Mouse (Mus musculus) urinary bladder, postnatal 4 days (tissue): Measurements from ENCODE around the gene Slc35e3.
"Not testable (repeated sequence)": the region's sequence is repeated elsewhere in the genome, so short reads cannot be mapped to it uniquely, and the experiment has no call there.

Experiments
- DNase-seq, 2 experiments: peaks; one replicate each; pipeline ENCODE4 v3.0.0; 2021 to 2022; ENCODE audit warnings: low spot score in 2 of 2

Gene Slc35e3

DNA sequence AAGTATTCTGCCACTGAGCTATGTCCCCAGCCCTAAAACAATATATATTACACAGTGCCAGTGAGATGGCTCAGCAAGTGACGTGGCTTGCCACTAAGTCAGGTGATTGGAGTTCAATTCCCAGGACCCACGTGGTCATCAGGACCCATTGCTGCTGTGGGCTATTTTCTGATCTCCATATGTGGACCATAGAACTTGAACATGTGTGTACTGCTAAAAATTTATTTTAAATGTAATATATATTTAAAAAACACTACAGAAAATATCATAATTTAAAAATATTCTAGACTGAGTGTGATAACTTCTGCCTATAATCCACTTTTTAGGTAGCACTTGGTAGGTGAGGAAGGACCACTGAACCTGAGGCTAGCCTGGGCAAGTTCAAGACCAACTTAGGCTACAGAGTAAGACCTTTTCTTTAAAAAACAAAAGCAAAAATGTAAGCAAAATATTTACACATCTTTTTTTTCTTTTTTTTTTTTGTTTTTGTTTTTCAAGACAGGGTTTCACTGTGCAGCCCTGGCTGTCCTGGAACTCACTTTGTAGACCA is 16.2 kb upstream of the Slc35e3 start:
- no peak for DNase-seq

DNA sequence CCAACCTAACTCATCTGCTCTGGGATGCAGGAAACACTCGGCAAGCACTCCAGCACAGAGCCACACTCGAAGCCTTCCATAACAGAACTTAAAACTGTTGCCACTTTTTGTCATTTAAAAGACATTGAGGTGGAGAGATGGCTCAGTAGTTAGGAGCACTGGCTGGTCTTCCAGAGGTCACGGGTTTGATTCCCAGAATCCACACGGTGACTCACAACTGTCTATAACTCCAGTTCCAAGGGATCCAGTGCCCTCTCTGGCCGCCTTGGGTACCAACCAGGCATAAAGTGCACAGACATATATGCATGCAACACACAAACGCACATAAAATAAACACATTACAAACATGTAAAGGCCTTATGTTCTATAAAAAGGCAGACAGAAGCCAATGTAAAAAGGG is 15.4 kb upstream of the Slc35e3 start:
- DNase-seq, result no peak

- DNase-seq, result no peak
These were observed 14.7 kb upstream of the Slc35e3 start for GRCm38 (mm10) chr10:117760831-117761335.

DNA sequence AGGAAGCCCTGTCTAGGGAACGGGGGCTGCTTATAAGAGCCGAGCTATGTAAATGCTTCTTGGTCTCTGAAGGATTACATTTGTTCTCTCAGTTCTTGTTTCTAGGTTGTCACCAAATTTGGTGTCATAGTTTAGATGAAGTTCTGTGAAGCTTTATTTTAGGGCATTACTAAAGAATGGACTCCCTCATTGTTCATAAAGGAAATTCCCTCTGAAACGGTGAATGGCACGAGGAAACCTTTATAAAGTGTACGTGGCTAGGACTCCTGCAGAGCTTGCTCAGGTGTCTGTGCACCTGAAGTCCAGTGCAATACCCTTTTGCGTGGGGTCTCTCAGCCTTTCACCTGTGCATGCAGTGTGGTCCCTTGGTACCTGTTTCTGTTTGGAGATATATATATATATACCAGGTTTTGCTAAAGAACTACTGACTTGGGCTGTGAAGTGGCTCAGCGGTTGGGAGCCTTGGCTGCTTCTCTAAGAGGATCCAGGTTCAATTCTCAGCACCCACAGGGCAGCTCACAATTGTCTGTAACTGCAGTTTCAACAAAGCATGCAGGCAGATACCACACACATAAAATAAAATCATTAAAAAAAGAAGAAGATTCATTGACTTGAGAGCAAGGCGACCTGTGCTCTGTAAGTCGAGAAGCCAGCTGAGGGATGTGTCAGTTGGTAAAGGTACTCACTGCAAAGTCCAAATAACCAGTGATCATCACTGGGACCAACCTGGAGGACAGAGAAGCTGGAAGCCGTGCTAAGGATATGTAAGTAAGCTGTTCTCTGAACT is 13.9 kb upstream of the Slc35e3 start:
- no peak for DNase-seq

GRCm38 (mm10) chr10:117758749-117759727 is 12.9 kb upstream of the Slc35e3 start:
- DNase-seq, result no peak

- not testable (repeated sequence) for DNase-seq
These were observed 12.2 kb upstream of the Slc35e3 start for GRCm38 (mm10) chr10:117758344-117758743.

GRCm38 (mm10) chr10:117757796-117758342 is 11.7 kb upstream of the Slc35e3 start:
- DNase-seq, result no peak

DNA sequence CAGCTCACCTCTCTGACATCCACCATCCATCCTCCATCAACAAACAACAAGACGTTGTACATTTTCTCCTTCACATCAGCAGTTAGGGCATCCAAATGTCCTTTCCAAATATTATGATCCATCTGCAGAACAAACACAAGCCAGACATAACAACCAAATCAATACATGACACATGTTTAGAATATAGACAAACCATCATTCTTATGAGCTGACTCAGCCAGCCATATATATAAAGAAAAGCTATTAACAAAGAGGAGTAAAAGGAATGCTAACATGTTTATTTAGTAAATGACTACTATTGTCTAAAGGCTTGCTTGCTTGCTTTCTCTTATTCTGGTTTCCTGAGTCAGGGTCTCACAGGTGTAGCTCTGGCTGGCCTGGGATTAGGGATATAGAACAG is 11.1 kb upstream of the Slc35e3 start:
- DNase-seq, result no peak

DNA sequence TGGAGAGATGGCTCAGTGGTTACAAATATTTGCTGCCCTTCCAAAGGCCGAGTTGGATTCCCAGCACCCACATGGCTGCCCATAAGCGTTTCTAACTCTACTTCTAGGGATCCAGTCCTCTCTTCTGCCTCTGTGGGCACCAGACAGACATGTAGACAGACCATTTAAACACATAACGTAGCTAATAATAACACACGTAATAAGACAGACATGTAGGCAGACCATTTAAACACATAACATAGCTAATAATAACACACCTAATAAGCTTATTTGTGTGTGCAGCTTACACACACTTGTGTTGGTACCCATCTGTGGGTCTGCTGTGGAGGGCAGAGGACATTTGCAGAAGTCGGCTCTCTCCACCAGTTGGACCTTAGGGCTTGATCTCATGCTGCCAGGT is 10.6 kb upstream of the Slc35e3 start:
- DNase-seq, result no peak

- no peak for DNase-seq
These were observed 9.8 kb upstream of the Slc35e3 start for GRCm38 (mm10) chr10:117755799-117756467.

DNA sequence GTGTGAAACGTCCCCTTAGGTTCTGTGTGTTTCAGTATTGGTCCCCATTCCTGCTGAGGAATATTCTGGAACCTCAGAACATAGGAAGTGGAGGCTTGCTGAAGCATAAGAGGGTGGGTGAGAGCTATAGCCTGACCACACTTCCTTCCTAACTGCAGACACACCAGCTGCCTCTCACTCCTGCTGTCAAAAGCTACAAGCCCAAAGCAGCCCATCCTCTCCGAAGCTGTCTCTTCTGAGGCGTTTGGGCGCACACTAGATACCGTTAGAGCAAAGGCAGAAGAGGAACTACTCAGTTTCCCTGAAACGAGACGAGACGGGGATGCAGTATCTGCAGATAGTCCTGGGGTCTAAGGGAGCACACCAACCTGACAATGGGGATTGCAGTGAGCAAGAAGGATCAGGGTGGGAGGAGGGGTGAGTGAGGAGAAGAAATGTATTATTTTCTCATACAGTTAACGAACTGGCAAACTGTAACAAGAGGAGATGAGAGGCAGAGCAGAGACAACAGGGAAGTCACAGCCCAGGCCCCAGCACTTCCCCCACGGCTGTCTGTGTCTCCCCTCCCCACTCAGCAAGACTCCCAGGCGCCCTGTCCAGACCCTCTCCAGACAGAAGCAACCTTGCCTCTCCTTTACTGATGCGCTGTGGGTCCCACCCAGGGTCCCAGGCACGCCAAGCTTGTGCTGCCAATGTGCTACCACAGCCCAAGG is 9.1 kb upstream of the Slc35e3 start:
- DNase-seq, result no peak

- no peak for DNase-seq
These were observed 8.4 kb upstream of the Slc35e3 start for GRCm38 (mm10) chr10:117754609-117754940.

DNA sequence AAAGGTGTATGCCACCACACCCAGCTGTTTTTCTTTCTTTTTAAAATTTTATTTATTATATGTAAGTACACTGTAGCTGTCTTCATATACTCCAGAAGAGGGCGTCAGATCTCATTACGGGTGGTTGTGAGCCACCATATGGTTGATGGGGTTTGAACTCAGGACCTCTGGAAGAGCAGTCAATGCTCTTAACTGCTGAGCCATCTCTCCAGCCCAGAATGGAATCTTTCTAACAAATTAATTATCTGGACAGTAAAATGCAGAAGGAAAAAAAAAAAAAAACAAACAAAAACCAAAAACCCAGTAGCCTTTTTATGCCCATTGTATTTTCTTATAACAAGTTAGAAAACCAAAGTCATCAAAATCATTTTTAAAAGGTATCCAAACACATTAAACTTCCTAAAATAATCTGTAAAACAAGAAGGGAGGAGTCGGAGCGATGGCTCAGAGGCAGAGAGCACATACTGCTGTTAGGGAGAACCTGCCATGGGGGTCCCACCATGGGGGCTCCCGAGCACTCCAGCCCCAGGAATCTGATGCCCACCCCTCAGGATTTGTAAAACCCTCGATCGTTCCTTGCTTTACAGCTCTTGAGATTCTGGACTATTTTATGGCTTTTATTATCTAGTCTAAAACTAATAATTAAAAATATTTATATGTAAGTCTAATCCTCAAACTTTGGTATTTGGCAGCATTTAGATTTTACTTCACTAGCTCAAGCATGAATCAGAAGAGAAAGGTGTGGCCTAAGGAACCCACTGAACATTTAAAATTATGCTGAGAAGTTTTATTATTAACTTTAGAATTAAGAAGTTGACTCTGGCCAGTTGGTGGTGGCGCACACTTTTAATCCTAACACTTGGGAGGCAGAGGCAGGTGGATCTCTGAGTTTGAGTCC is 7.8 kb upstream of the Slc35e3 start:
- no peak for DNase-seq

DNA sequence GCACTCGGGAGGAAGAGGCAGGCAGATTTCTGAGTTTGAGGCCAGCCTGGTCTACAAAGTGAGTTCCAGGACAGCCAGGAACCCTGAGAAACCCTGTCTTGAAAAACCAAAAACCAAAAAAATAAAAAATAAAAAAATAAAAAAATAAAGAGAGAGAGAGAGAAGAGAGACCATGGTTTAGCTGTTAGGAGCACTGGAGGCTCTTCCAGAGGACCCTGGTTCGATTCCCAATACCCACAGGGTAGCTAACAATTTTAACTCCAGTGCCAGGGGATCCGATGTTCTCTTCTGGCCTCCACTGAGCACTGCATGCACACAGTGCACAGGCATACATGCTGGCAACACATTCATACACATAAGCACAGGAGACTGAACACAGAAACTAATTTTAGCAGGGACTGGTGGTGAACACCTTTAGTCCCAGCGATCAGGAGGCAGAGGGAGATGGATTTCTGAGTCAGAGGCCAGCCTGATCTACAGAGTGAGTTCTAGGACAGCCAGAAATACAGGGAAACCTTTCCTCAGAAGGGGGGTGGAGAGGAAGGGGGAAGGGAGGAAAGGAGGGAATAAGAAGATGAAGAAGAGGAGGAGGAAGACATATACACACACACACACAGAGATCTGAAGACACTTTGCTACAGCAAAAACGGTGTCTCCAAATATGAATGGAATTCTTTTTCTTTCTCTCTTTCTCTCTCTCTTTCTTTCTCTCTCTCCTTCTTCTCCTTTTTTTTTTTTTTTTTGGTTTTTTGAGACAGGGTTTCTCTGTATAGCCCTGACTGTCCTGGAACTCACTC is 6.9 kb upstream of the Slc35e3 start:
- no peak for DNase-seq

GRCm38 (mm10) chr10:117752304-117752821 is 6.2 kb upstream of the Slc35e3 start:
- no peak for DNase-seq

GRCm38 (mm10) chr10:117751744-117752143 is 5.6 kb upstream of the Slc35e3 start:
- DNase-seq, result no peak

- no peak for DNase-seq
These were observed 5.1 kb upstream of the Slc35e3 start for GRCm38 (mm10) chr10:117751282-117751610.

DNA sequence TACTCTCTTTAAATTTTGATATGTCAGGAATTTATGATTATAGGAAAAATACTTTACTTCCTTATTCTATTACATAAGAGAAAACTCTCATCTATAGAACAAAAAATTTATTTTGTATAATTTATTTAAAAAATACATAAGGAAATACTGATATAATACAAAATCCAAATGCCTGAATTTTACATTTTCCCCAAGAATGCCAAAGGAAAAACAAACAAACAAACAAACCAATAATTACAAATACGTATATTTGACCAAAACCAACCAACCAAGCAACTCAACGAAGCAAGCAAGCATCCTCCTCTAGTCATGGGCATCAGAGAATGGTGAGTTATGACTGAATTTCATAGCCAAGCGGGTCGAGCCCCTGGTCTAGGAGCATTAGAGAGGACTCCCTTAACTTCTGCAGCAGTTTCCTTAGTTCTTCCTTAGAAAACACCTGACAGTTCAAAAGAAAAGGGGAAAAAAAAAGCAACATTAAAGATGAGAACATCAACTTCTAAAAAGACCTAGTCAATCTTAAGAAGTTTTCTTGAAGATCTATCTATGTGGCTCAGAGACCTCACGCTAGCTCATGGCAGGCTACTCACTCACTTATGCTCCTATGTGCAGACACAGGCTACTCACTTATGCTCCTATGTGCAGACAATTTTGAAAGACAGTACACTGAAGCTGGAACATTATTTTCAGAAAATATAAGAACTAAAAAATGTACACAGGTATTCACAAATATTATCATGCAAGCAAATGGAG is 4.5 kb upstream of the Slc35e3 start:
- no peak for DNase-seq
